Mouse (Mus musculus) erythroblast, adult 5-6 weeks (primary cell): Measurements from ENCODE around the gene Arhgap23. TPM values are rescaled to one million over a fixed set of nuclear protein-coding genes. Genes with fewer than 3 reads are reported as not detected.
A peak's percentile ranks its signal among the peaks of the same experiment; 100 is the strongest.

Experiments
- ATAC-seq: replicated peaks from 2 replicates; pipeline ENCODE4 v1.8.0; 2016; ENCODE audit warnings: moderate number of reproducible peaks, mild to moderate bottlenecking, moderate TSS enrichment, inconsistent platforms; ENCODE audit not compliant: poor library complexity, low FRiP score, severe bottlenecking
- total RNA-seq, 2 experiments: library from RNA; stranded (forward) in 1 of 2; stranded (reverse) in 1 of 2; fragments of 150-400 nt in 1 of 2; fragments of 200-764, 138-1000 nt in 1 of 2; gene quantifications; 2 replicates each; pipeline versions ENCODE4 v1.2.3 to v1.2.4; 2015 to 2017; ENCODE audit warnings: low replicate concordance in 2 of 2

The Arhgap23 gene
- total RNA-seq (2015; ENCODE audit: low replicate concordance): 21.3 and 21.9 TPM in 2 replicates
- total RNA-seq (2017; ENCODE audit: low replicate concordance): 25.6 and 30.2 TPM in 2 replicates

DNA sequence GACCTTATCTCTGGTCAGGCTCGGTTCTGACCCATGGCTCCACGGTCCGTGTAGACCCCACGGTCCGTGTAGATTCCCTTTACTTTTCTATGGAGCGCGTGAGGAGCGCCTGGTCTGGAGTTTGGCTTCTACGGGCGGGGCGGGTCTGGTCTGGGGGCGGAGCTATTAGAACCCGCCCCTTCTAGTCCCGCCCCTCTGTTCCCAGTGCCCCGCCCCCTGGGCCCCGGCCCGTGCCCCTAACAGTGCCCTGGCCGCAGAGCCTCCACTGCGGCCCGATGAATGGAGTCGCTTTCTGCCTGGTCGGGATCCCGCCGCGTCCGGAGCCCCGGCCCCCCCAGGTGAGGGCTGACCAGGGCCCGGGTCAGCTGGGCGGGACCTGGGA is at the start of gene Arhgap23:
TSS of gene Arhgap23 (plus strand) at position 204 of the 382 bp plus-strand sequence.
- peak; percentile 77 for ATAC-seq

DNA sequence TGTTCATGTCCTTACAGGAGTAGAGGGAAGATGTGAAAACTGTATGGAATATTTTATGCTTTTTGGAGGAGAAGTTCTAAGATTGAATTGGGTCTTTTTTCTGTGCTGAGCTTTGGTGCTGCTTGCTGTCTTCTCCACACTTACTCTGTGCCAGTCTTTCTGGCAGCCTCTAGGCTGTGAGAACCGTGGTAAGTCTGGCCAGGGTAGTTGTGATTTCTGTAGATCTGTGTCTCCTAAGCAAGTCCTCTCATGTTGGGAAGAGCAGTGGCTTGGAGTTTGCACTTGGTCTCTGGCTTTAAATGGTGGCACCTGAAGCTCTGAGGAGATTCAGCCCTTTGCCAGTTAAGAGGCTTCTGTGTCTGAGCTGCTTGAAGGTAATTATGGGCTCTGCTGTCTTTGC is 49.8 kb upstream of the Arhgap23 start:
- ATAC-seq: no peak

DNA sequence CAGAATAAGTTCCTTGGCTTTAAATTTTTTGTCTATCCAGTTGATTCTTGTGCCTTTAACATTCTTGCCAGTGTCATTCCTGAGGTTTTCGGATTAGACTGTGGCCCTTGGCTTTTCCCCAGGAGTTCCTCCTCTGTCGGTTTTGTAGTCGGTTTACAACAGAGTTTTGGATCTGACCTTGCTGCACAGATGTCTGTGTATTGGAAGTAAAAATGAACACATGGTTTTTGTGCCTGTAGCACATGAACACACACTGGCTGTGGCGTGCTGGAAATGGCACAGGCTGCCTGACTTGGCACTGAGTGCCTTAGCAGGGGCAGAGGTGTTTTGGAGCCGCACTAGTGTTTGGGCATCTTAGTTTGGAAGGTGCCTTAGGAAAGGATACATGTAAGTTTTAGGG is 46.8 kb upstream of the Arhgap23 start:
- ATAC-seq: no peak

DNA sequence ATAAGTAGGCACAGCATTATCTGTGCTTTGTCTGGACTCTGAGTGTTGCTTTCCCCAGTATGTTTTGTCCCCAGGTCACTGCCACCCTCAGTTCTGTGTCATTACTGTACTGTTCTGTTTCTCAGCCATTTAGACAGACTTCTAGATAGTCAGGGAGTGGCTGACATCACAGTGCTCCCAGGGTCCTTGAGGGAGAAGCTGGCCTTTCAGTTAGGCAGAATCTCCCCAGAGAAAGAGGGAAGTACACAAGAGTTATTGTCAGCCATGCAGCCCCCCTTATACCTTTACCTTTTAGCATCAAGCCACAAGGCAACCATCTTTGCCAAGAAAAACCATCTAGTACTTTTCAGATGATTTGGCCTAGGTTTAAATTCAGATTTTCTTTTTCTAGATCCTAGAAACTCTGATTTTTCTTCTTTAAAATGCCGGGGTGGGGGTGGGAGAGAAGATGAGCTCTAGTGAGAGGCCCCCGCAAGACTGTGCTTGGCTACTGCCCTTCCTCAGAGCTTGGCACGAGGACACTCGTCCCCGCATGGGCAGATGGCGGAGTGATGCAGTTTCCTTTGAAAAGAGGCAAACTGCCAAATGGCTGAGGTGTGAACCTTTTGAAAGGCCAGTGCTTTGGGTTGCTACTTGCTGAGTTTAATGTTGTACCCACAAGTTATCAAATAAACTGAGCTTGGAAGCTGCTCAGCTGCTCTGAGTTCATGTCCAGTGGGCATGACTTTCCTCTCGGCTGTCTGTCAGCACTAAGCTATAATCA is 44.8 kb upstream of the Arhgap23 start:
- ATAC-seq: no peak

DNA sequence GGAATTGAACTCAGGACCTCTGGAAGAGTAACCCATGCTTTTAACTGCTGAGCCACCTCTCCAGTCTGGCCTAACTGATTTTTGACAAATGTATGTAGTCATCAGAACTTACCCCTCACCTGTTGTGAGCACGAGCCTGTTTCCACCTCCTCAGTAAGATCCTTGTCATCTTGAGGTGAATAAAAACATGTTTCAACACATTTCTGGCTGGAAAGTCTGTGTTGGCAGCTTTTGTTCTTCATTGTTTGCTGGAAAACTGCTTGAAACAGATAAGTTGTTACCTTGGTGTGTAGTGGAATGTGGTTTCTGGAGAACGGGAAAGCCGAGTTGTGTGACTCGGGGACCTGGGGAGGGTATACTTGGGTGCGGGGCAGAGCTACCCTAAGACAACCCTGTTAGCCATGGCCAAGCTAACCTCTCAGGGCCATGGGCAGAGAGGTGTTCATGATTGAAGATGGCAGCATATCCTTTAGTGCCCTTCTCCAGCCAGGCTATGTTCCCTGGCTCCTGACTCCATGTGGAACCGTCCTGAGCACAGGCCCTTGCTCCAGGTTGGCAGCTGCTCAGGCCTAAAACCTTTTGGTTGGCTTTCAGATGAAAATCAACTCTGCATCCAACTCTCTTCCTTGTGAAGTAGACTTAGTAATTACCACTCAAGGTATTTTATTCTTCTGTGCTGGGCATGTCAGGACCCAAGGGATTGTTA is 43.0 kb upstream of the Arhgap23 start:
- ATAC-seq: no peak

DNA sequence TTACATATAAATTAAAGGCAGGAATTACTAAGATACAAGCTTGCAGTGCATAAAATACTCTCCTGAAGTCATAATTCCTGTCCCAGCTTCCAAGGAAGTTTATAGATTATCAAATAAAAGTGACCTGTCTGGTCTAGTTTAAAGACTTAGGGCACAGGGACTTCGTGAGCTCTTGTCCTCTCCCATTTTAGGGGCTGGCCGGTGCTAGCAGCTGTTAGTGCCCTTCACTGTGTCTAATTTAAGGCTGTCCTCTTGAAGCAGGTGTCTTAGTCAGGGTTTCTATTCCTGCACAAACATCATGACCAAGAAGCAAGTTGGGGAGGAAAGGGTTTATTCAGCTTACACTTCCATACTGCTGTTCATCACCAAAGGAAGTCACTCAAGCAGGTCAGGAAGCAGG is 41.9 kb upstream of the Arhgap23 start:
- ATAC-seq: no peak

DNA sequence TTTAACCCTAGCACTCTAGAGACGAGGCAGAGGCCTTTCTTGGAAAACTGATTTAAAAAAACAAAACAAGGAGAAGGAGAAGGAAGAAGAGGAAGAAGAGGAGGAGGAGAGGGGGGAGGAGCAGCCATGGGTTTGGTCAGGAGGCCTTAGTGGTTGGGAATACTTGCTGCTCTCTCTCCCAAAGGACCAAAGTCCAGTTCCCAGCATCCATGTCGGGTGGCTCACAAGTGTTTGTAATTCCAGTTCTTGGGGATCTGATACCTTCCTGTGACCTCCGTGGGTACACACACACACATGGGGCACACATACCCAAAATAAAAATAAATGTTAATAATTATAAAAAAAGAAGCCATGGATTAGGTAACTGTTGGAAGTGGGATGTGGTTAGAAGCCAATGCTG is 35.3 kb upstream of the Arhgap23 start:
- no peak for ATAC-seq

DNA sequence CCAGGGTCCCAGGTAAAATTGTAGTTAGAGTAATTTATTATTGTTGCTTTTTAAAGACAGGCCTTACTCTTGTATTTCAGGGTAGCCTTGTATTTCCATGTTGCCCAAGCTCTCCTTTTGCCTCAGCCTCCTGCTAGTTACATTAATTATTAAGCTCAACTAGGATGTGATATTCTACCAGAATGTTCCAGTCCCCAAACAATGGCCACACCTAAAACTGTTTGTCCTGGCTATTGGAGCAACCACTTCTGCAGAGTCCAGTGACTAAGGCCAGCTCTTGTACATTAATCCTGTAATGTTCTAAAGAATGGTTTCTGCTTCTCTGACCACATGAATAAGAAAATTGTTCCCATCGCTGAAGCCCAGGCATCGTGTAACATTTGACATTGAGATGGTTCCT is 32.3 kb upstream of the Arhgap23 start:
- no peak for ATAC-seq

DNA sequence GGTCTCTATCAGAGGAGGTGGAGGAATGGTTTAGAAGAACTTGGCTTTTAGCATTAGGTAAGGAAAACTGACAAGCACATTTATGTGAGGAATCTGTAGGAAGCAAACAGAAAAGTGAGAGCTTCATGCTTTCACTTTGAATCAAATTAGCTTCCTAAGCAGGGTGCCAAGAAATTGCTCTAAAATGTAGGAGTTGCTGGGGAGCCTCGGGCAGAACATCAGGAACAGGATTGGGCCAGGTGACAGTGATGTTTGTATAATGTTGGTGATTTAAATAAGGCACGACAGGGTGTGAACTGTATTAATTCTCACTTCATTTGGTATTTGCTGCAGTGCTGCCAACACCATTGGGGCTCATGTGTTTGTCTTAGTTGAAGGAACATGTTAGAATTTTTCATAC is 31.6 kb upstream of the Arhgap23 start:
- ATAC-seq: no peak

DNA sequence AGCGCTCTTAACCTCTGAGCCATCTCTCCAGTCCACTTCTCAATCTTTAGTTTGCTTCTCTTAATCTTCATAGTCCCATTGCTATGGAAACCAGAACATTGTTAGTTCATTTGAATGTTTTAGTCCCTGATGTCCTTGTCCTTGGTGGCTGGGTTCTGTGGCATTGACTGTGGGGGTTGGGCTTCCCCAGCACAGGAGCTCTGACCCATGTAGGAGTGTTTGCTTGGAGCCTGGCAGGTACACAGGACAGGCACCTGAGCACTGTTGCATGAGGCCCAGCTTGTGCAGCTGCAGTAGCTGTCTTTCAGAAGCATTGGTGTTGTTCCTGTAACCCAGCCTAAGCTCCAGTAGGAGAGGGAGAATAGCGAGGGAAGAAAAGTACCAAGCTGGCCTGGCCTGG is 27.5 kb upstream of the Arhgap23 start:
- no peak for ATAC-seq

DNA sequence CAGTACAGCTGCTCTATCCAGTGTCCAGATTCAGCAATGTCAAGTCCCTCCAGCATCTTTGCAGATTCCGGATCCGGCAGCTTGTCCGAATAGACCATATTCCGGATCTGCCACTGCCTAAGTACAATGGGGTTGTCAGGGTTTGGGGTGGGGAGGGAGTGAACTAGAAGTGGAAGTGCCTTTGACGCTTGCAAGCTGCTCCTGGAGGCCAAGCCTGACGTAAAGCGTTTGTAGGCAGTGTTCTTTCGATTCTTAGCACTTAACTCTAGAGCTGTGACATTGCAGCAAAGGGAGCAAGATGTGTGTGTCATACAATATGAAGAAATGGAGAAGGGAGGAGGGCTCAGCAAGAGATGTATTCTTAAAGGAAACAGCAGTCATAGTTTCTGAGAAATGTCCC is 26.2 kb upstream of the Arhgap23 start:
- no peak for ATAC-seq

DNA sequence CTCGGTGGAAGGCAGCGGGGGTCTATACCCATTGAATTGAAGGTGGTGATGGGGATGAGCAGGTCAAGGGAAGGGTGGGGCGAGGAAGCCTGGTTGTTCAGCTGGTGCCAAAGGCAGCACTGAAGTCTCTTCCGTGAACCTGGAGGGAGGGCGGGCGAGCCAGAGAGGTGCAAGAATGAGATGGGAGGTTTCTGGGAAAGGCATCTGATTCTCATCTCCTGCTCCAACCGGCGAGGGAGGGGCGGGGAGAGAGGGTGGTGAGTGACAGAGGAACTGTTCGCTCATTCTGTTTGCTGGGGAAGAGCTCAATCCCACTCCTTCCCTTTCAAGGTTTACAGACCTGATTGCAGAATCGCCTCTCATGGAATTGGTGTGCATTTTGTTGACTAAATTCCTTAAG is 21.7 kb upstream of the Arhgap23 start:
- ATAC-seq: no peak

DNA sequence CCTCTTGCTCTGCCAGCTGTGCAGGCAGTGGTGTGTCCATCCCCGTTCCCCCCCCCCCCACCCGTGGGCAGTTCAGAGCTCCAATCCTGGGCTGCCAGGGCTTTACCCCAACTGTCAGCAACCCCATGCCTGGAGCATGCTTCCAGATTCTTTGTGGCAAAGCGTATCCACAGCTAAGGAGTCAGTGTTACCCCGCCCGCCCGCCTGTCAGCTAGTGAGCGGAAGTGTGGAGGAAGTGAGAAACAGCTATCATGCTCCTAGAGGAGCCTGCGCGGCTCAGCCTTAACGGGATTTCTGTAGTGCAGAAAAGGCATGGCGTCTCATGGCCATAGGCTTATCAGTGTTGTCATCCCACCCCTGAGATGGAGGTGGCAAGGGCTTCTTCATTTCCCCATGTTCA is 21.2 kb upstream of the Arhgap23 start:
- no peak for ATAC-seq

DNA sequence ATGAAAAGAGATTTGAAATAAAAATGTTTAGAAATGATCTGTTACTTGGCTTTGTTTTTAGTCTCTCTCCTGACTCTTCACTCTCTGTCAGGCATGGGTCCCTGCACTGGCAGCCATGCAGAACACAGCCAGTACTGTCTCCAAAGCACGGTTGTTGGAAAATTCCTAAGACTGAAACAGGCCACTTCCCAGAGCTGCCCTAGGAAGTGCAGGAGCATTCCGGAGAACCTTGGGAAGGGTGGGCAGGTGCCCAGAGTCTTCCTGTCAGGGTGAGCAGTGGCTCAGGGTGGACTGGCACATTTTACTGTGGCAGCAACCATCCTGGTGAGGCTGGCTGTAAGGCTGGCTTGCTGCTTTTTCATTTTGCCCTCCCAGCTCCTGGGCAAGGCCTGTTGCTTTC is 16.8 kb upstream of the Arhgap23 start:
- ATAC-seq: no peak

DNA sequence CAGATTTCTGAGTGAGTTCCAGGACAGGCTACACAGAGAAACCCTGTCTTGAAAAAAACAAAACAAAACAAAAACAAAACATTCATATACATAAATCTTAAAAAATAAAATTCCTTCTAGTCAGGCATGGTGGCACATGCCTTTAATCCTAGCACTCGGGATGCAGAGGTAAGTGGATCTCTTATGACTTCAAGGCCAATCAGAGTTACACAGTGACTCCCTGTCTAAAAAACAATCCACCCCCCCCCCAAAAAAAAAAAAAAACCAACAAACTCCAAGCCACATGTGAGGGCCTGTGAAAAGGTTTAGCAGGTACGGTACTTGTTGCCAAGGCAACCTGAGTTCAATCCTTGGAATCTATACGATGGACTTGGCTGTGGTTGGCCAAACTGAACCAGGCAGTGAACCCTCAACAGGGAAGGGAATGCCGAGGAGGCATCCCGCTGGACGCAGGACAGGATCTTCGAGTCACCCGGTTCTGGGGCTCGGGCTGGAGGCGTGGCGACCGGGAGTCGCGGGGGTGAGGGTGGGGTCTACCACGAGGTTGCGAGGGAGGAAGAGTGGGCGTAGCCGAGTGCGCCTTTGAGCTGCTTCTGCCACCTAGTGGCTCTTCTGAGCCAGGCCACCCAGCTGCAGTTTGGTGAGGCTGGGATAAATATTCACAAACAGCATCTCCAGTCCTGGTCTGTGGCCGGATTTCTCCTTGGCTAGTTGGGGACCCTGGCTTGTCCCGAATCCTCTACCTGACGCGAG is 15.2 kb upstream of the Arhgap23 start:
- peak; percentile 89 for ATAC-seq

DNA sequence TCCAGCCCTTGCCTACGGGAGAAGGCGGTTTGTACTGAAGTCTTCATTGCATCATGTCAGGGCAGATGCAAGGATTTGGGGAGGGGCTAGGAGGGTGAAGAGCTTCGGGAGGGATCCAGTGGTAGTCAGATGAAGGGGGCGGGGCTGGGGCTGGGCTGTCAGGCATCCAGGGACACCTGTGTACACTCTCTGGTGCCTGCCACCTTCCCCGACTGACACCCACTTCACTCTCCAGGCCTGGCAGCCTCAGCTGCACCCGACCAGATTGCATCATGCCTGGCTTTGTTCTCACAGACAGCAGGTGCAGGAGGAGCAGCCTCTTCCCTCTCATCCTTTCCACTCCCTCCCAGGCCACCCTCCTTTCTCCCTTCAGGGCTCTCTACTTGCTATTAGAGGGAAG is 14.3 kb upstream of the Arhgap23 start:
- ATAC-seq: no peak

DNA sequence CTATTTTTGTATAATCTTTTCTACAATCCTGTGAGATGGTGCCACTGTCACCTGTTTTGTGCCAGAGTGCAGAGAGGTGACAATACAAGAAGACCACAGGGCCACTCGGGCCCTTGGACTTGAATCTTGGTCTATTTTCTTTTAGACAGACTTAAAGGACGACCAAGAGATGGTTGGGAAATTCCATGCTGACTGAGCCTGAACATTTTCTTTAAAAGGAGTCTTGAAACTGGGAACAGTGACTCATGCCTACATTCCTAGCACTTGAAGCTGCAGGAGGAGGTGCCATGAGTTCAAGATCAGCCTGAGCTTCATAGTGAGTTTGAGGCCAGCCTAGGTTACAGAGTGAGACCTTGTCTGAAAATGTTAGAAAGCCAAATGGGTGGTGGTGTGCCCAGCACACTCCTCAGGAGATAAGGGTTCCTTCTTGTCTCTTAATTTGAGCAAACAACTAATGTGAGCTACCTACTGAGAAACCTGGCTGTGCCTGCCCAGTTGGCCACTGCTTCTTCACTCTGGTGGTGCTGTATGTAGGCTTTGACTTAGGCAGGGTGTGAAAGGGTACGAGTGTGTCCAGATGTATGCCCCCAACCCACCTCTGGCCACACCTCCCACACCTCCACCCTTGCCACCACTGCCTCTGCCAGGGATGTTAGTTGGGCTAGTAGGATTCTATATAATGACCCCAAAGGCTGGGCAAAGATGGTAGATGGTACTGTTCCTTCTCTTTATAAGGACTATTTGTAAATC is 13.5 kb upstream of the Arhgap23 start:
- no peak for ATAC-seq

DNA sequence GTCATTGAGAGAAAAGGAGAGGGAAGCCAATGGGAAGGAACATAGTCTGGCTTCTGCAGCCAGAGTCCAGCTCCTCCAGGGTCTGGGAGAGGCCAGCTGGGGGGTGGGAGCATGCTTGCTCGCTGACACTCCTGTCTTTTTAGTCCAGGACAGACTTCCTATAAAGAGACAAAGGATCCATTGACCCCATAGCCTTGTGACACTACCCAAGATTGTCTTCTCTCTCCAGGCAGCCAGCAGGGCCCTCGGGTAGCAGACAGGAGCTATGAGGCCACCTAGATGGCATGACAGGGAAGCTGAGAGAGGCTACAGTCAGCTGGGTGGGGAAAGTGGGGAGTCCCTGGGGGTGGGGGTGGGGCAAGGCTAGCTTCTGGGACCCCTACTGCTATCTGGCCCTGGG is 12.6 kb upstream of the Arhgap23 start:
- ATAC-seq: no peak

DNA sequence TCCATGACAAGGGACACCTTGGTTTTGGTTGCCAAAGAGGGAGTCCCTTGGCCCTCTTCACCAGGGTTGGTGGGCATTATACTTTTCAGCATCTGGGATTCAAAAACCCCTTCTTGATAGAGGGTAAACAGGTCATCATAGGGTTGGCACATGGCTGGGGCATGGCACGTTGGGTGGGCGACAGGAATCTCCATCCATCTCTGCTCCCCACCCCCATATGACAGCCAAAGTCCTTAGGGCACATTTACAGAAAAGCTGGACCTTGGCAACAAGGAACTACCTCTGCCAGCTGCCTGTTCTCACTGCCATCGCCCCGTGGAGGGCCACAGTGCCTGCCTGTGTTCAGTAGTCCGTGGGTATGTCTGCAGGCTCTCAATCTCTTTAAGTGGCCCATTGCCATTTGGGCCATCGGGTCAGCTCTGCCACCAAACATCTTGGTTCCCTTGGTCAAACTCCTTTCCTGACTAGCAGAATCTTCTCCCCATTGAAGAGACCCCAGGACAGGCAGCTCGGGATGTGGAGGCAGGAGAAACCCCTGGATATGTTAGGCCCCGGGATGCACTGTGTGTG is 11.6 kb upstream of the Arhgap23 start:
- ATAC-seq: no peak
